Mouse (Mus musculus) heart, embryonic 15.5 days (tissue): Measurements from ENCODE around the gene Ubac2. TPM values are rescaled to one million over a fixed set of nuclear protein-coding genes. Genes with fewer than 3 reads are reported as not detected.
A peak's percentile ranks its signal among the peaks of the same experiment; 100 is the strongest.
"Not testable (repeated sequence)": the region's sequence is repeated elsewhere in the genome, so short reads cannot be mapped to it uniquely, and the experiment has no call there.

Source experiments
- ATAC-seq: fragments of 200-750 bp; cut with Nextera tagmentation; replicated peaks from 2 replicates; pipeline ENCODE4 v1.8.0; 2017; ENCODE audit warnings: low read depth, moderate TSS enrichment; ENCODE audit not compliant: insufficient number of reproducible peaks, insufficient read depth, low FRiP score
- H3K27ac ChIP-seq: fragments of 300-500 bp; sonication (generic); 2 replicates; pipeline ENCODE4 v1.5.1; 2015; ENCODE audit warnings: mild to moderate bottlenecking, inconsistent platforms
- H3K27me3 ChIP-seq: fragments of 300-500 bp; sonication (generic); 2 replicates; pipeline ENCODE4 v1.6.1; 2015; ENCODE audit warnings: inconsistent platforms
- H3K36me3 ChIP-seq: fragments of 300-500 bp; sonication (generic); 2 replicates; pipeline ENCODE4 v1.6.1; 2015; ENCODE audit warnings: mild to moderate bottlenecking, inconsistent platforms
- H3K4me1 ChIP-seq: fragments of 300-500 bp; sonication (generic); replicated peaks from 2 replicates; pipeline ENCODE4 v1.6.1; 2015; ENCODE audit warnings: inconsistent platforms
- H3K4me2 ChIP-seq: fragments of 300-500 bp; sonication (generic); 2 replicates; pipeline ENCODE4 v1.6.1; 2015; ENCODE audit warnings: inconsistent platforms, mild to moderate bottlenecking, moderate library complexity
- H3K4me3 ChIP-seq: fragments of 300-500 bp; sonication (generic); 2 replicates; pipeline ENCODE4 v1.5.1; 2015; ENCODE audit warnings: mild to moderate bottlenecking, inconsistent platforms
- H3K9ac ChIP-seq: fragments of 300-500 bp; sonication (generic); 2 replicates; pipeline ENCODE4 v1.6.1; 2015; ENCODE audit warnings: mild to moderate bottlenecking, inconsistent platforms
- H3K9me3 ChIP-seq: fragments of 300-500 bp; sonication (generic); replicated peaks from 2 replicates; pipeline ENCODE4 v1.6.1; 2016; ENCODE audit warnings: inconsistent platforms
- WGBS: fragments of 180-500 bp; shearing (Covaris S2); methylation state at CpG from one replicate; pipeline ENCODE4 v1.1.7; 2015; ENCODE audit warnings: mixed read lengths; 5-methylcytosine and 5-hydroxymethylcytosine counted together
- polyA plus RNA-seq: library from polyadenylated mRNA; unstranded; fragments of >200 nt; fragmentation: Nextera tagmentation; extraction: Ambion mirVana; gene quantifications from 2 replicates; pipeline ENCODE4 v1.2.1, GENCODE M21; 2015

The Ubac2 gene
- polyA plus RNA-seq, 1 experiment from 2014 or later = 42.4 TPM

DNA sequence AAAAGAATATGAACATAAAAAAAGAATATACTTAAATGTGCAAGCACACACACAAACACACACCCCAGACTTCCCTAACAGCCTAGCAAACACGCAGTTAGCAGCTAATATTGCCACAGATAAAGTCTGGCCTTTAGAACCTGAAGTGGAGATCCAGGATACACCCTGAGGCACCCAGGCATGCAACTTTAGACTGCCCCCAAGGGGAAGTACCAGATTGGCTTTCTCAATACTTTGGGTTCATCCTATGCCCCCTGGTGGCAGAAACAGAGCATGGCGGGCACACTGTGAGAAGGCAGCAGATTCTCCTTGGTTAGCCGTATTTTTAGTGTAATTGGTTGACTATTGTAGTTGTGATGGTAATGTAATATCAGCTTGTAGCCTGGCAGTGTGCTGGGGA lies 182.2 kb downstream of the Ubac2 start:
- Histone ChIP-seq H3K27me3 (peaks cover 27% of the 10 kb centered on the region), H3K4me2 (no peak overlapping the region), H3K9ac (no peak overlapping the region), H3K4me1 (no peaks in the 10 kb centered on the region), H3K27ac (no peak overlapping the region), H3K4me3 (no peak overlapping the region), H3K36me3 (no peaks in the 10 kb centered on the region), H3K9me3 (no peaks in the 10 kb centered on the region)
- no peak for ATAC-seq
- 5% methylated on average over 3 of the region's 3 CpGs for WGBS

GRCm38 (mm10) chr14:122061376-122061775 lies 183.0 kb downstream of the Ubac2 start:
- Histone ChIP-seq H3K27me3 (peaks cover 35% of the 10 kb centered on the region), H3K9me3 (no peaks in the 10 kb centered on the region), H3K9ac (no peak overlapping the region), H3K4me2 (no peak overlapping the region), H3K36me3 (no peaks in the 10 kb centered on the region), H3K4me1 (no peaks in the 10 kb centered on the region), H3K27ac (no peak overlapping the region), H3K4me3 (no peak overlapping the region)
- 77% methylated on average over 6 of the region's 6 CpGs for WGBS
- no peak for ATAC-seq

DNA sequence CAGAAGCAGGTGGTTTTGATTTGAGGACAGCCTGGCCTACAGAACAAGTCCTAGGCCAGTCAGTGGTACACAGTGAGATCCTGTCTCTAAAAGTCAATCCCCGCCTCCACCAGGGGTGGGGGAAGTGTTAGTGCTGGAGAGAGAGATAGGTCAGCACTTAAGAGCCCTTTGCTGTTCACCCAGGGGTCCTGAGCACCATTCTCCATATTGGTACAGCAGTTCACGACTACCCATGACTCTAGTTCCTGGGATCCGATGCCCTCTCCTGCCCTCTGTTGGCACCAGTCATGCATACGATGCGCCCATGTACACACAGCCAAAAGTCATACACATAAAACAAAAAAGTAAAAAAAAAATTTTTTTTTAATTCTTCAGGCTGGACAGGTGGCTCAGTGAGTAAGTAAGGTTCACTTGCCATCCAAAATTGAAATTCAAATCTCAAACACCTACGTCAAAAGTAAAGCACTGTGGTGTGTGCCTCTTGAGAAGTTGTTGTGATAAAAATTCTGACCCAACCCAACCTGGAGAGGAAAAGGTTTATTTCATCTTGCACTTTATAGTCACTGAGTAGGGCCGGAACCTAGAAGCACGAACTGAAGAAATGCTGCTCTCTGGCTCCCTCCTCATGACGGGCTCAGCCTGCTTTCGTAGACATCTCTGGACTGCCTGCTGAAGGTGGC lies 184.1 kb downstream of the Ubac2 start:
- no peak overlapping the region for H3K4me3 ChIP-seq
- H3K27ac ChIP-seq = no peak overlapping the region
- H3K27me3 ChIP-seq = peaks cover 46% of the 10 kb centered on the region
- H3K4me1 ChIP-seq = no peaks in the 10 kb centered on the region
- 82% methylated on average over 10 of the region's 10 CpGs for WGBS
- H3K9me3 ChIP-seq = no peaks in the 10 kb centered on the region
- no peak for ATAC-seq
- no peak overlapping the region for H3K9ac ChIP-seq
- no peaks in the 10 kb centered on the region for H3K36me3 ChIP-seq
- no peak overlapping the region for H3K4me2 ChIP-seq

GRCm38 (mm10) chr14:122063599-122063998 lies 185.2 kb downstream of the Ubac2 start:
- 70% methylated on average over 5 of the region's 5 CpGs for WGBS
- no peak for ATAC-seq

DNA sequence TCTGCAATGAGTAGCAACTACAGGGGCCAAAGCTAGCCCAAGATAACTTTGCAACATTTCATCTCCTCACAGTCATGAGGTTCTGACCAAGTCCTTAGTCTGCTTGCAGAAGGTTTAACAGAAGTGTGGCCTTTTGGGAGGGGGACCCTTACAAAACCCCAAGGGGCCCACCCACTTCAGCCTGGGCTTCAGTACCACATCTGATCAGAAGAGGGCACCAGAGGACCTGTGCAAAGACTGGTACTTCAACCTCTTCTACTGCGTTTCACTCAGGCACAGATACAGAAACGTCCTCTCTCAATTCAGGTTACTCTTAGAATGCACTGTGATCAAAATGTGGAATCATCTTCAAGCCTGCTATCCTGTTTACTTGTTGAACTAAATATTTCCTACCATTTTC lies 186.1 kb downstream of the Ubac2 start:
- Histone ChIP-seq H3K4me2 (no peak overlapping the region), H3K27ac (no peak overlapping the region), H3K4me3 (no peak overlapping the region), H3K36me3 (no peaks in the 10 kb centered on the region), H3K27me3 (peaks cover 45% of the 10 kb centered on the region), H3K9ac (no peak overlapping the region), H3K9me3 (no peaks in the 10 kb centered on the region), H3K4me1 (peaks cover 12% of the 10 kb centered on the region)
- WGBS = 5% methylated on average over 2 of the region's 2 CpGs
- no peak for ATAC-seq

More at GRCm38 (mm10) chr14:122063599-122063998, 185.2 kb downstream of the Ubac2 start:
- no peak overlapping the region for H3K4me2 ChIP-seq
- H3K27me3 ChIP-seq = peaks cover 45% of the 10 kb centered on the region
- no peak overlapping the region for H3K4me3 ChIP-seq
- no peak overlapping the region for H3K9ac ChIP-seq
- H3K4me1 ChIP-seq = peaks cover 3% of the 10 kb centered on the region
- no peaks in the 10 kb centered on the region for H3K9me3 ChIP-seq
- no peak overlapping the region for H3K27ac ChIP-seq
- H3K36me3 ChIP-seq = no peaks in the 10 kb centered on the region

DNA sequence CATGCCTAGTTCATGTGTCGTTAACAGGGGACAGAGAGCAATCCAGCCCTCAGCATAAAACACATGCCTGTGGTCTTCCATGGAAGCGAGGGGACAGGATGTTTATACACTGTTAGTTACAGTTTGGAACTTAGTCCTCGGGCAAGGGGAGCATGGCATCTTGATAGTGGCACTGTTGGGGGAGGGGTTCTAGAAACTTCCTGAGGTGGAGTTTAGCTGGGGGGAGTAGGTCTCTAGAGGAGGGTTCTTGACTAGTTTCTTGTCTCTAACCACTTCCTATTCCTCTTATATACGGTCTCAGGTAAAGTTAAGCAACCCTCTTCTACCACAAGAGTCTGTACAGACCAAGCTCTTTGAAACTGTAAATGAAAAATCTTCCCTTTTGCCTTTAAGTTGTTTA lies 187.8 kb downstream of the Ubac2 start:
- no peak for ATAC-seq
- Histone ChIP-seq H3K27me3 (peaks cover 56% of the 10 kb centered on the region), H3K27ac (no peak overlapping the region), H3K9me3 (no peaks in the 10 kb centered on the region), H3K4me3 (no peak overlapping the region), H3K4me1 (peaks cover 20% of the 10 kb centered on the region), H3K9ac (no peak overlapping the region), H3K36me3 (no peaks in the 10 kb centered on the region), H3K4me2 (no peak overlapping the region)
- WGBS = 62% methylated on average over 4 of the region's 4 CpGs

DNA sequence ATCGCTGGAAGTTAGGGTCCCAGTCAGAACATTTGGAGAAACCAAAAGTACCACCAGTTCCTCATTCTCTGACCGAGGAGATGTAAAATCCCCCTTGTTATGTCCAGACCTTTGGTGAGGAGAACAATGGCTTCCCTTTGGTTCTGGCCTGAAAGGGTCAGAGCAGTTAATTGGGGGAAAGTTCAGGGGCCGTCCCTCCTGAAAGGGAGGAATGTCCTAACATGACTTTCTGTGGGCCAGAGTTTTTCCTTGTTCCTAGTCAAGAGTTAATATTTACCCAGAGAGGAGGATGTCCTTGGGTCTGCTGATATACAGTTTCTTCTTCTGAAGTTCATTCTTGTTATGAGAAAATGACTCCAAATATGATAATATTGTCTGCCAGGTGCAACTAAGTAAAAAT lies 189.6 kb downstream of the Ubac2 start:
- H3K4me2 ChIP-seq, H3K9ac ChIP-seq, H3K4me3 ChIP-seq, H3K9me3 ChIP-seq, H3K27ac ChIP-seq, H3K36me3 ChIP-seq, ATAC-seq: not testable (repeated sequence)
- 65% methylated on average over 3 of the region's 3 CpGs for WGBS
- H3K4me1 ChIP-seq = peaks cover 20% of the 10 kb centered on the region
- peaks cover 70% of the 10 kb centered on the region for H3K27me3 ChIP-seq

GRCm38 (mm10) chr14:122068801-122069695 lies 190.6 kb downstream of the Ubac2 start:
- Histone ChIP-seq H3K27ac (peak overlapping the region; percentile 17), H3K4me1 (peaks cover 20% of the 10 kb centered on the region)
- ATAC-seq = peak; percentile 71

DNA sequence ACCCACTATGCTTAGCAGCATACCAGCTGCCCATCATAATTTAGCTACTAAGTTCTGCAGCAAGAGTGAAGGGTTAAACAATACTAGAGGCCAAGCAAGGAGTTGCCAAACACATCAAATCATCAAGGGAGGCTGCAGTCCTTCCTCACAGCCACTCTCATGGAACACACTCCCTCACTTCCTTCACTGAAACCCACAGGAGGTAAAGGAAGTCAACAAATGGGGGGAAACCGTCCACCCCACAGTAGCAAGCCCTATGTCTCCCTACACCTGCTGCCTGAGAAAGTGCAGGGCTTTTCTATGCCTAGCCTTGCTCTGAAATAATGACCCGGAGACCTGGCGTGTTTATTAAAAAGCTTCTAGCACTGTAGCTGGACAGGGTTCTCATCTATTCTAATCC lies 191.5 kb downstream of the Ubac2 start:
- H3K9ac ChIP-seq = no peak overlapping the region
- no peak overlapping the region for H3K27ac ChIP-seq
- H3K4me3 ChIP-seq = no peak overlapping the region
- H3K36me3 ChIP-seq = no peaks in the 10 kb centered on the region
- no peak for ATAC-seq
- H3K4me2 ChIP-seq = no peak overlapping the region
- H3K27me3 ChIP-seq = peaks cover 66% of the 10 kb centered on the region
- no peaks in the 10 kb centered on the region for H3K9me3 ChIP-seq
- WGBS = 68% methylated on average over 3 of the region's 3 CpGs
- peaks cover 20% of the 10 kb centered on the region for H3K4me1 ChIP-seq

More at GRCm38 (mm10) chr14:122068801-122069695, 190.6 kb downstream of the Ubac2 start:
- no peak overlapping the region for H3K9ac ChIP-seq
- H3K9me3 ChIP-seq = no peaks in the 10 kb centered on the region
- peaks cover 71% of the 10 kb centered on the region for H3K27me3 ChIP-seq
- H3K4me3 ChIP-seq = no peak overlapping the region
- WGBS = 17% methylated on average over 11 of the region's 11 CpGs
- peak overlapping the region; percentile 35 for H3K4me2 ChIP-seq
- H3K36me3 ChIP-seq = no peaks in the 10 kb centered on the region
